Mouse (Mus musculus): ENCODE measurements around the gene Rnaseh2c.

GRCm38 (mm10) chr19:5647791-5648190, 46.1 kb downstream of the Rnaseh2c start:
- TF ChIP-seq POLR2A (IDR thresholded peaks at IDR 0.05; ENCODE audit: insufficient read depth, low read length) (no peak), EP300 (IDR thresholded peaks at IDR 0.05; ENCODE audit: insufficient read depth, low read depth, low read length) (no peak)
